Mouse (Mus musculus): Measurements from ENCODE around the gene Itpka. TPM values are rescaled to one million over a fixed set of nuclear protein-coding genes. Genes with fewer than 3 reads are reported as not detected.

Itpka gene
- total RNA-seq, 2 experiments from 2014 or later: 283 to 285 TPM

Other genes with a start within 250 kb of the Itpka start
- under 1 TPM; 0.49 to 0.96 TPM for gene Exd1, start 194.7 kb upstream of the Itpka start, total RNA-seq (2021)
- 100 to 1,000 TPM; 142 to 159 TPM for gene Chp1, start 194.6 kb upstream of the Itpka start, total RNA-seq (2021)
- under 1 TPM; 0.63 to 0.89 TPM for gene Nusap1, start 124.0 kb upstream of the Itpka start, total RNA-seq (2021)
- under 1 TPM; 0.80 to 0.98 TPM for gene Oip5, start 123.9 kb upstream of the Itpka start, total RNA-seq (2021)
- gene Ndufaf1, start 79.5 kb upstream of the Itpka start, total RNA-seq (2021): 10 to 100 TPM; 32.0 to 32.1 TPM
- gene Rtf1, start 67.3 kb upstream of the Itpka start, total RNA-seq (2021): 10 to 100 TPM; 54.9 to 62.3 TPM
- 10 to 100 TPM; 10.5 to 12.9 TPM for gene Ltk, start 18.1 kb downstream of the Itpka start, total RNA-seq (2021)
- 10 to 100 TPM; 18.4 to 19.7 TPM for gene Rpap1, start 45.2 kb downstream of the Itpka start, total RNA-seq (2021)
- gene Tyro3, start 55.4 kb downstream of the Itpka start, total RNA-seq (2021): 10 to 100 TPM; 87.0 to 88.2 TPM
- gene Mga, start 154.9 kb downstream of the Itpka start, total RNA-seq (2021): 10 to 100 TPM; 57.4 to 70.3 TPM
- 10 to 100 TPM; 41.3 to 51.0 TPM for gene Mapkbp1, start 230.4 kb downstream of the Itpka start, total RNA-seq (2021)